Mouse (Mus musculus) thymus, adult 18-20 months (tissue): ENCODE data around the gene Slco3a1.

Experiments
- DNase-seq, 2 experiments: peaks; one replicate each; pipeline ENCODE4 v3.0.0; 2022; ENCODE audit warnings: mixed read lengths in 2 of 2

Gene Slco3a1

DNA sequence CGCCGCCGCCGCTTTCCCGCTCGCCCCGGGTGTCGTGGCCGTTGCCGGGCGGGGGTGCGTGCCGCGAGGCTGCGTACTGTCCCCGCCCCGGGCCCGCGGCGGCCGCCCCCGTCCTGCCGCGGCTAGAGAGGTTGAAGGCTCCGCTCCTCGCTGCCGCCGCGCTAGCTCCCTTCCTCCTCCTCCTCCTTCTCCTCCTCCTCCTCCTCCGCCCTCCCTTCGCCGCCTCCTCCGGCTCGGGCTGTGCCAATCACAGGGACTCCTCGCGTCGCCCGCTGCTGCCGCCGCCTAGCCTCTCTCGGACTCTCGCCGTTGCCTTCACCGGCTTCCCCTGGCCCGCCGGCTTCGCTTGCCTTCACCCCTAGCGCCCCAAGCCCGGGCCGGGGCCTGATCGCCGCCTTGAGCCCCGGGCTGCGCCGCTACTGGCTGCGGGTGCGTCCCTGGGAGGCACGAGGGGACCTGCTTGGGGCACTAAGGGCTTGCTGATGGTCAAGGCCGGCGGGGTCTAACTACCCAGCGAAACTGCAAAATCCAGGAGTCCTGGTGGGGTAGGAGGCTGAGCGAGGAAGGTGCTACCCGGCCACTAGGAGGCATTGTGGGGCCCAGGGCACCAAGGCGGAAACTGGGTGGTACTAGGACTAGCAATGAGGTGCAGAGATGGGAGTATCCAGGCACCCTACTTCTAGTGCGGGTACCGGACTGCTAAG, at the start of gene Slco3a1:
Slco3a1 (minus strand) TSS at position 173 of the 704 bp plus-strand sequence.
- DNase-seq: peak; percentile 78 to 81

GRCm38 (mm10) chr7:74600996-74601395, 46.4 kb upstream of the Slco3a1 start:
- no peak for DNase-seq

DNA sequence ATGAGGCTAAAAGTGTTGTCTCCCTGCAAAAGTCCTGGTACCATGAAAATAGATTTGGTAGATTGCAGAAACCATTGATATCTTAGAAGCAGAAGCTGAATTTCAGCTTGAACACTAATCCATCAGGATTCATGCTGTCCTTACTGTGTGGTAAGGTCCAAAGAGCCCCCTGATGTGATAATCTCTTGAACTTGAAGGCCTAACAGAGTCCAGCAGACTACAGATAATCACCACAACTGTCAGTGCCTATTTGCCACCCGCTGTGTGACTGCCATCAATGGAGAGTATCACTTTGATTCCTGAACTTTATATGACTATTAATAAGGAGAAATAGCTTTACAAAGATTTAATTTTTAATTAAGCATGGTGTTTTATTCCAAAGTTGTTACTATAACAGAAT, 24.8 kb upstream of the Slco3a1 start:
- DNase-seq: no peak

DNA sequence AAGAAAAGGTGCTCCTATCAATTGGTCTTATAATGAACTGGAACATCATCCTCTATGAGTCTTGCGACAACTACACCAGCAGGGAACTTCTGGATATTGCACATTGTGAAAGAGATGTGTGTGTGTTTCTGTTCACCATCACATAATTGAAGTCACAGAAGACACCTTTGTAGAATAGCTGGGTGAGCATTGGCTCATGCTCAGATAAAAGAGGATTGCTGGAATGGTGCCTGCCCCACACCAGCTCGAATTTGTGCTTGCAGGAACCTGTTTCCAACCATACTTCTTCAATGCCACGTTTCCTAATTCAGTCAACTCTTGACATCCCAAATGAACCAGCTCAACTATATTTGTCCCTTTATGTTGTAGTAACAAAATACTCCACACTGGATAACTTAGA, 21.1 kb upstream of the Slco3a1 start:
- DNase-seq: no peak

DNA sequence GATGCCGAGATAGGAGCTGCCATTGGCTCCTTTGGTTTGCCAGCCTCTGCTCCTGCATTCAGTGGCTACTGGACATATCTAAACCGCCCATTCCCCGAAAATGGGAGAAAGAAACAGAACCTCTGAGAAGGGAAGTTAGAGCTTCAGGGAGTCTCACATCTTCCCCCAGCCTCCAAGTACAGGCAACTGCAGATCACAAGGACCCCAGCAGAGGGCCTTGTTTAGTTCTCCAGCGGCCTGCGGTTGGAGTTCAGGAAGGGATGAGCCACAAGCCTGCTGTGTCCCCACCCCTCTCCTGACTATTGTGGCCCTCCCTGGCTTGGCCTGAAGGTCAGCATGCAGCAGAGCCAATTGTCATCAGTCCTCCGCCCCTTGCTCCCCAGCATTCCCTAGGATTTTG, 836 bp upstream of the Slco3a1 start:
- DNase-seq: peak; percentile 47 to 58

- DNase-seq: peak; percentile 30 to 42
Observed at GRCm38 (mm10) chr7:74554041-74554561, 479 bp downstream of the Slco3a1 start.

- DNase-seq: no peak
Observed at GRCm38 (mm10) chr7:74553111-74553650, 1.4 kb downstream of the Slco3a1 start.

DNA sequence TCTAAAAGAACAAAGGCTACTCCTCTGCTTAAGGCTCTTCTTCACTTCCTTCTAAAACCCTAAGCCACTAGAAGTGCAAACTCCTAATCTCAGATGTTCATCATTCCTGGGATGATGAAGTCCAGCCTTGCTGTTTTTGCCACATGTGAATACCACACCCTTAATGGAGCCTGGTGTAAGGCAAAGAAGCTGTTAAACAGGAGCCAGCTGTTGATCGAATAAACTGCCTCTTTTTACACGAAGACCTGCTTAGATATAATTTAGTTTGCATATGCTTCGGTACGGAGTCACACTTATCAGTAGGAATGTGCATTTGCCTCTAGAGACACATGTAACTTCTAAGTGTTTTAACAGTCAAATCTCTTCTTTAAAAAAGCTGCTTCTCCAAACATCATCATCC, 2.0 kb downstream of the Slco3a1 start:
- no peak for DNase-seq

- DNase-seq: peak in 1 of 2 experiments; percentile 39
Observed at GRCm38 (mm10) chr7:74552000-74552358, 2.6 kb downstream of the Slco3a1 start.

DNA sequence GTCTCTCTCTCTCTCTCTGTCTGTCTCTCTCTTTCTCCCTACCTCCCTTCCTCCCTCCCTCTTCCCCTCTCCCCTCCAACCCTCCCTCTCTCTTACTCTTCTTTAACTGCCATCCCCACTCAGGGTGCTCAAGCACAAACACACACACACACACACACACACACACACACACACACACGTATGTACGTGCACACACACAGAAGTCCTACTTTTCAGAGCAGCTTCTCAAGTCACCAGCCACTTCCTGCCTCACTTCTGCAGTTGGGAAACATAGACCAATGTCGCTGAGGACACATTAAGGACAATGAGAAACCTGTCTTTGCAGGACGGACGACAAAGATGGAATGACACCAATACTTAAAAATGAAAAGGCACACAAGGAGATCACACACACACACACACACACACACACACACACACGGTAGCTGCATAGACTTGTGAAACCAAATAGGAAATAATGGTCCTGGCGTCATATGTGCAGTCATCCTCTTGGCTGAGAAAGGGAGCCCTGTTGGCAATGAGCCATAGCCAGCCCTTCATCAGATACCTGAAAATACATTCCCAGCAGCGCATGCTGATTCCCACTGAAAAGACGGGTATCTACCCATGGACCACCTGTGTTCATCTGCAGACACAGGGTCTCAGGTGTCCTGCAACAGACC, 3.1 kb downstream of the Slco3a1 start:
- peak in 1 of 2 experiments; percentile 68 for DNase-seq

DNA sequence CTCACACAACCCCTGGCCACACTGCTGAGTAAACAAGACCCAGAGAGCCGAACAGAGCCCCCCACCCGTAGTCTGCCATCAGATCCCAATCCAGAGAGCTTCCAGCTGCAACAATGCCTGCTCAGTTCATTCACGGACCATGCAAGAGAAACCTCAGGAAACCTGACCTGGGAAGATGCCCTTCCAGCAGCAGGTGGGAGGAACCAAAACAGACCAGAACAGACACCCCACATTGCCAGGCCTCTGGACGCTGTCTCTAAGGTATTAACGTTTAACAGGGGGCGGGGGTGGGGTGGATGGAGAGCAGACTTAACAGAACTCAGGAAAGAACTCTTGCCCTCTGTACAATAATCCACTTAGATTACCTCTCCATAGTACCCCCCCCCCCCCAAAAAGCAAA, 4.9 kb downstream of the Slco3a1 start:
- no peak for DNase-seq

- no peak for DNase-seq
Observed at GRCm38 (mm10) chr7:74549013-74549582, 5.5 kb downstream of the Slco3a1 start.

GRCm38 (mm10) chr7:74546691-74547090, 7.9 kb downstream of the Slco3a1 start:
- DNase-seq: no peak

- no peak for DNase-seq
Observed at GRCm38 (mm10) chr7:74545498-74545990, 9.0 kb downstream of the Slco3a1 start.

DNA sequence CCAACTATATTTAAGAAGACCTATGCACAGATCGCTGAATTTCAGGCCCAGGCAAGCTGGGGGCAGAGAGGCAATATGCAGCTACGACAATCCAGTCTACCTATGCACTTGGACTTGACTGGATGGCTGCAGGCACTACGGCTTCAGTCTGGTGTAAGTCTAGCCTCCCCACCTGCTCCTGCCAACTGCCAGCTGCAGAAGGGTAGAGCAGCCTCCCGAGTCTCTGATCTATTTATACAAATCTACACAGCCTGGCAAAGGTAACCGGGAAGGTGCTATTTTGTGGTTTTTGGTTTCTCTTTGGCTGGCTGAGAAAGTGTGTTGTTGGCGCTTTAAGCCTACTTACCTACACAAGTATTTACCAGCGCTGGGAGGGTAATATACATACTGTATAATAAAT, 10.3 kb downstream of the Slco3a1 start:
- DNase-seq: peak; percentile 74 to 85

DNA sequence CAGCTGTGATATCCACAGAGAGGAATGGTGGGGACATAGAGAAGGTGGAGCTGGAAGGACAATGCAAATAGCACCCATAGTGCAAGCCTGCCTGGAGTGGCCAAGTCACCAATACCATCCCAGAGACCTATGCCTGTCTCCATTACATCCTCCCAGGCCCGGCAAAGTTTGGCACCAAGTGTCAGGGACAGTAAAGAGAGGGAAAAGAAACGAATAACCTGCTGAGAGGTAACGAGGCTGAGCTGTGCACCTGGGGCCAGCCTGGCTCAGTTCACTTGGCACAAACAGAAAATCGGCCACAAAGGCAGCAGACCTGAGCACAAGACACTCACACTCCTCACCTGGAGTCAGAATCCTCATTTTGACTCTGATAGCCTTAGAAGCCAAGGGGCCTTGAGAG, 12.6 kb downstream of the Slco3a1 start:
- DNase-seq: no peak

DNA sequence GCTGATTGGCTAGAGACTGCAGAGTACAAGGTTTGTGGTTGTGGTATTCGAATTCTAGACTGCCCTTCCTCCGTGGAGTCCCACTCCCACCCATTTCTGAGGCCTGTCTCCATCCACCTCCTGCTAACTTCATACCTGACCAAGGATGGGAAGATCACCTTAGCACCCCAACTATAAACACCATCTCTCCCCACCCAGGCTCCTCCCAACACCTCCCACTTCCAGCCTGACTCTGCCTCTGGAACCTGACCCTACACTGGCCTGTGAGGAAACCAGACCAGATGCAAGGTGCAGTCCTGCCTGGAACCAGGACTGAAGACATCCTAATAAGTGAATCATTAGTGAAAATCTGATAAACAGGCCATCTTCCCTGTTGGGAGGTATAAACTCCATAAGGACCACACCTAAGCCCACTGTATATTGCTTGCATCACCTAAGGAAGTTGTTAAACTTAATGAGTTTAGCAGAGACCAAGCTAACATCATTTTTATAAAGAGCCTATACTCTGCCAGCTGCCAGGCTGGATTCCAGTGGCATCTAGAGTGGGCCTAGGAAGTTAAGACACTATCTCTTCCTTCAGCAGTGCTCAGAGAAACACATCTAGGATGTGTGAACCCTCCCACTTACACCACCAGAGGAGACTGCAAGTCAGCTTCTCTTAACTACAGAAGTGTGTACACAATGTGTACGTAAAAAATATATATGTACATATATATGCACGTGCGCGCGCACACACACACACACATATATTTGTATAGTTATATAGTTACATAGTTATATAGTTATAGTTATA, 13.5 kb downstream of the Slco3a1 start:
- no peak for DNase-seq

DNA sequence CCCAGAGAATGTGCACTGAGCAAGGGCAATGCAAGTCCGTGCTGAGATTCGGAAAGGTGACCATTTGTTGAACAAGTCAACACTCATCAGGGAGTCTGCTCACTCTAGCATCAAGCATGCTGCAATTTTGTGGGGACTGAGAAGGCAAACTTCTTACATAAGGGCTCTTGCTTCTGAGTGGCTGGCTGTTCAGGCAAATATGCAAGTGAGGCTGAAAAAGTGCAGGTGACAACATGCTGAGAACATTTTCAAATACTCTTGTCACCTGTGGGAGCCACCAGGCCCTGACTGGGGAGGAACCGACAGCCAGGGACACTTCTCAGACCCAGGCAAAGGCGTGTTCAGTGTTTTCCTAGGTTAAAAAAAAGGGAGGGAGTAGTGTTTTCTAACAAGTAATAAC, 18.4 kb downstream of the Slco3a1 start:
- no peak for DNase-seq

DNA sequence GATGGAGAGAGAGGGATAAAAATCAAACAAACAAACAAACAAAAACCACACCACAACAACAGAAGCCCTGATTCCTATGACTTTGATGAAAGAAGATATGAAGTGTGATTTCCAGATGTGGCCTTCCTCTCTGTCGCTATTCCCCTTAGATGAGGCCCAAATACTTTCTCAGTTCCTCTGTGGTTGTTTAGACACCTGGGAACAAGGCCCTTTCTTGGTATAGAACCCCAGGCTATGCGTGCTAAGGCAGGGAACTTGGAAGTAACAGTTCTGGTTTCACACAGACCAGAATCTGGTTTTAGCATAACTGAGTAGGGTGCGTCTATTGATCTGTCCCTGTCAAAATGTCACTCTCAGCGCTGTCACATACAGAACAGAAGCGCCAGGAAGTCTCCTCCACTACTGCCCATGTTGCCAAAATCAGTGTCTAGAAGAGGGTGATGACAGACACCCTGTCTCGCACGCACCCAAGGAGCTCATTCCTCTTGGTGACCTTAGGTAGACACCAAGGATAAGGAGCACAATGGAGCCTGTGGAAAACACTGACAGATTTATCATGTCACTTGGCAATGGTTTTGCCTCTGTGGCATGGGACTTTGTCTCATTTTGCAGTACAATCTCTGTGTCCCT, 23.0 kb downstream of the Slco3a1 start:
- no peak for DNase-seq

- DNase-seq: no peak
Observed at GRCm38 (mm10) chr7:74529877-74530276, 24.7 kb downstream of the Slco3a1 start.

GRCm38 (mm10) chr7:74529183-74529757, 25.3 kb downstream of the Slco3a1 start:
- DNase-seq: no peak

DNA sequence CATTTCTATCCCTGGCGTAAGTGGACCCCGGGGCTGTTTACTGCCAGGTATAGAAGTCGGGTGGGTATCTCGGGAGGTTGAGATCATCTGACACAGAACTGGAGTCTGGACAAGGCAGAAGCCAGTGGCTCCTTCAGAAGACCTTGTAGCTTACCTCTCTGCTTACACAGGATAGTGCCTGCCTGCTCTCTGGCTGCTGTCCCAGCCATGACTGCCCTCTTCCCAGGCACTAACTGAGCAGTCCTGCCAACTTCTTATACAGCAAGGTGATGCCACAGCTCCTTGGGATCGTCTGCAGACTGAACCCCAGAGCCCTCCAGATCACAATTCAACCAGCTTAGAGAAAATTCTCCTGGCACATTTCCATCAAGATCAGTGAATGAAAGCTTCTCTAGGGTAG, 26.4 kb downstream of the Slco3a1 start:
- no peak for DNase-seq
